Mouse (Mus musculus): ENCODE measurements around the gene Gipr.

Gipr gene

GRCm38 (mm10) chr7:19148875-19149541, 16.9 kb downstream of the Gipr start, which contains the start of gene Qpctl:
Qpctl (minus strand) TSS chr7:19149291.
- DNase-seq (ENCODE audit: low spot score) = peak; percentile 100

DNA sequence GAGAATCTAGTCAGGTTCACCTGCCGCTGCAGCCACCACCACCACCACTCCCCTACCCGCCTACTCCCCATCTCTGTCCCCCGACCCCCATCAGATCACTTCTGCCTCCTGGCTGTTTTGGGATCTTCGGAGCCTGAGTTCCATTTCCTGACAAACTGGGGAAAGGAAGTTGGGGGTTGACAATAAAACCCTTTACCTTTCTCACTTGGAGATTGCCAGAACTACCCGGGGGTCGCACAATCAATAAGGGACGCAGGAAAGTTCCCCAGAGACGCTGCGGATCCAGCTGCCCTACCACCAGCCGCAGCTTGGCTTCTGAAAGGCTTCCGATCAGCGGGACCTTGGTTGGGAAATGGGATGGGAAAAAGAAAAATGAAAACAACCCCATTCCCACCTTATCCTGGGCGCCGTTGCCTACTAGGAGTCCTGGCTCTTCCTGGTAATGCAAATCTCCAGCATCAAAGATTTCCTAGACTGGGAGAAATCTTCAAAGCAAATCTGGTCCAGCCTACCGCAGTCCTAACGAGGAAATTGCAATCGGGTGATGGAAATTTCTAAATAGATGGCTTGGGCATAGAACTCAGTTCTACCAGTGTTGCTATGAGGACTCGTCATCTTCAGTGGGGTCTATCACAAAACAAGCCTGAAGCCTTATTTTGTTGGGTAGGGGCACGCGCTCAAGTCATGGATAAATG, 17.6 kb downstream of the Gipr start:
- DNase-seq (ENCODE audit: low spot score) = no peak

GRCm38 (mm10) chr7:19147497-19148045, 18.4 kb downstream of the Gipr start:
- no peak for DNase-seq (ENCODE audit: low spot score)

GRCm38 (mm10) chr7:19146793-19147192, 19.1 kb downstream of the Gipr start:
- no peak for DNase-seq (ENCODE audit: low spot score)

DNA sequence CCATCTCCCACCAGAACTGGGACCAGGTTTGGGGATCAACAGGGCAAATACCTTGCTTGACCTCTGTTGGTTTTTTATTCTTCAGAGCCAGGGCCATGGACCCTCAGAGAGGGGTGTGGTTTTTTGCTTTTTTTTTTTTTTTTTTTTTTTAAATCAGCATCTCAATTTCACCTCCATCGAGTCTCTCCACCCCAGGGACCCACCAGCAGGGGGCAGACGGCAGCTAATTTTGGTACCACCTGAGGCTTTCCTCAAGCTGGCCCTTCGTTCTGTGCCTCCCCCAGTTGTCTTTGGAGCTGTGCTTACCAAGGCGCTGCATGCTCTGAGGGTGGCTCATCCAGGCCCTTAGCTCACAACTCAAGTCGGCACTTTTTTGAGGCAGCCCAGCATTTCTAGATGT, 28.5 kb downstream of the Gipr start:
- peak; percentile 50 for DNase-seq (ENCODE audit: low spot score)

GRCm38 (mm10) chr7:19136673-19137334, 29.1 kb downstream of the Gipr start:
- DNase-seq (ENCODE audit: low spot score) = no peak

GRCm38 (mm10) chr7:19136168-19136567, 29.8 kb downstream of the Gipr start:
- no peak for DNase-seq (ENCODE audit: low spot score)

- peak; percentile 98 for DNase-seq (ENCODE audit: low spot score)
These were observed 34.5 kb downstream of the Gipr start for GRCm38 (mm10) chr7:19131324-19131848.

DNA sequence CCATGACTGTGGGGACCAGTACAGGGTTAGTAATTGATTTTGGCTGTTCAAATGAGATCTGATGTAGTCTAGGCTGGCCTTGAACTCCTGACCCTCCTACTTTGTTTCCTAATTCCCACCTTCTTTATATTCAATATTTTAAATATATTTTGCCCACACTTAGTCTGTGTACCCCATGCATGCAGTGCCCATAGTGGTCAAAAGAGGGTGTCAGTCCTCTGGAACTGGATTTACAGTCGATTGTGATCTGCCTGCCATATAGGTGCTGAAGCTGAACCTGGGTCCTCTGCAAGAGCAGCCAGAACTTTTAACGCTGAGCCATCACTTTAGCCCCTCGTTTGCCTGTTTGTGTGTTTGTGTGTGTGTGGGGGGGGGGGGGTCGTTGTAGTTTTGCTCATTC, 35.3 kb downstream of the Gipr start:
- DNase-seq (ENCODE audit: low spot score) = peak; percentile 28

DNA sequence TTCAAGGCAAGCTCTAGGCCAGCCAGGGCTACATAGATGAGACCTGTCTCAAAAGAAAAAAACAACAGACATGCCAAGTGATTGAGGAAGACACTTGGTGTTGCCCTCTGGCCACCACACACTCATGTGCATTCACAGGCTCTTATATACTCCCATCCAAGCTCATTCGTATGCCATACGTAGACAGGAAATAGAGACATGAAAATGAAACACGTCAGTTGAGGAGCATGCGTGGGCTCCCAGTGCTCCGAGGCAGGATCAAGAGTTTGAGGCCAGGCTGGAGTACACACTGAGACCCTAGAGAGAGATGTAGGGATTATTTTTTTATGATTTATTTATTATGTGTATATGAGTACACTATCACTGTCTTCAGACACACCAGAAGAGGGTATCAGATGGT, 36.5 kb downstream of the Gipr start:
- DNase-seq (ENCODE audit: low spot score) = no peak

DNA sequence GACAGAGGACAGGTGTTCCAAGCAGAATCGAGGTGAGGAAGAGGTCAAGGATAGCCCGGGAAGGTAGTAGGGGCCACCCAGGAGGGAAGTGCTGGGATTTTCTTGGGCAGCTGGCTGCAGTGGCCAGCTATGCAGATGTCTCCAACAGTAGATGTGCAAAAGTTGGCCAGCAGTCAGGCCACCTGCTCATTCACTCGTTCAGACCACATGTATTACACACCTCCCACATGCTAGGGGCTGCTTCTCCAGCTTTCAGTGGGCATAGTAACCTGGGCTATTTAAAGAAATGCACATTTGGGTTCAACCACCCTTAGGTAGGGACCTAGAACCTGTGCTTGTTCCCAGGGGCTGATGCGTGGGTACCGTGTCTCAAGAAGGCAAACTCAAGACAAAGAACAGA, 38.2 kb downstream of the Gipr start:
- DNase-seq (ENCODE audit: low spot score) = no peak

DNA sequence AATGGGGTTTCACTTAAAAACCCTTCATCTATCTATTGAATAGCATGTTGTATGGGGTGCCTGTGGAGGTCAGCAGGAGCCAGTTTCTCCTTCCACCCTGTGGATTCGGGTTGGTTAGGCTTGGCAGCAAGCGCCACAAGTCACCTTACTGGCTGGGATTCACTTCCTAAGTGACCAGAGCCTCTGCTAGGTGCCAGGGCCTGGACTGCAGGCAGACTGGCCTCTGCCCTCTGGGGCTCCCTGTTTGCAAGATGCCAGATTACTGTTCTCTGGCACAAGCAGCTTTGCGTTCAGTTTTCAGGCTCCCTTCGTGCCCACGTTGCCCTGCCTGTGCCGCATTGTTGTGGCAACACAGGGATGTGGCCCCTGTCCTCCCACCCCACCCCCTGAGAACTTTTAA, 41.2 kb downstream of the Gipr start:
- no peak for DNase-seq (ENCODE audit: low spot score)

GRCm38 (mm10) chr7:19121686-19122085, 44.2 kb downstream of the Gipr start:
- no peak for DNase-seq (ENCODE audit: low spot score)

DNA sequence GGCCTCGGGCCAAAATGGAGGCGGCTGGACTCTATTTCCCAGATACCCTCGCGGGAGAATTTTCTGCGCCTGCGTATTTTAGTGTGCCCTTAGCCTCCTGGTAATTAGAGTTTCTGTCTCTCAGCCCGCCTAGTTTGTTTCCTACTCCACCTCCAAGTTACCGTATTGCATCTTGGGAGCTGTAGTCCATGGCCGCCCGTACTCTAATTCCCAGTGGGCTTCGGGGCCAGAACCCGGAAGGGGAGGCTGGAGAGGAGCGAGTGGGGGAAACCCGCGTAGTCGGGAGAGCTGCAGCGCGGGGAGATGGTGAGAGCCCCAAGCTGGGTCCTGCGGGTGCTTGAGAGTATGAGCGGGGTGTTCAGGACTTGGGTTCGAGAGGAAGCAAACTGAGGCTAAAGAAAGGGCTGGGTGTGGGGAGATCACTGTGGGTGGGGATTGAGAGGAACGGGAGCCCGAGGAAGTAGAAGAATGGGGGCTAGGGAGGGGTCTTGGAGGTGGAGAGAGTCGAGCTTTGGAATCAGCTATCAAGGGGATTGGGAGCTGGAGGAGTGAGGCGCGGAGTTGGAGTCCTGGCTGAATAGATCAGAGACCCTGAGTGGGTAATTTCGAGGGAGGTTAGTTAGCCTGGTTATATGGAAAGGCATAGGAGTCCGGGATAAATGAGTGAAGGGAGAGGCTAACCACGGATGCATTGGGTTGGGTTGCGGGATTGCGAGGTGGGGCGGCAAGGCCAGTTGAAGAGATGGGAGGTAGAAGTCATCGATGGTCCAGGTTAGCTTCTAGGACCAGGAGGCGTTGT, 46.1 kb downstream of the Gipr start, which contains the start of gene Fbxo46:
Fbxo46 (plus strand) TSS at position 229 of the 799 bp plus-strand sequence.
- DNase-seq (ENCODE audit: low spot score) = peak; percentile 99

DNA sequence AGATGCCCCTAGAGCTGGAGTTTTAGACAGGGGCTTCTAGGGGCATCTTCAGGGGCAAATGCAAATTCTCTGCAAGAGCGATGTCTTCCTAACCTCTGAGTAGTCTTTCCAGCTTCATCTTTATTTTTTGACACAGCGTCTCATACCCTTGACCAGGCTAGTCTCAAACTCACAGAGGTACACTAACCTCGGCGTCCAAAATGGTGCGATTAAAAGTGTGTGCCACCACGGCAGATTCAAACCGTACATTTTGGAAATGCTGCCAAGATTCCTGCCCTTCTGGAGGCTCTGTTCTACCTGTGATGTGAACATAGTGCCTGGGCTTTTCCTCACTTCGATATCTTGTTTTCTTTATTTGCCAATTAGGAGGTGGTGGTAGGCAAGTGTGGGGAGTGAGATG, 46.8 kb downstream of the Gipr start:
- DNase-seq (ENCODE audit: low spot score) = no peak

DNA sequence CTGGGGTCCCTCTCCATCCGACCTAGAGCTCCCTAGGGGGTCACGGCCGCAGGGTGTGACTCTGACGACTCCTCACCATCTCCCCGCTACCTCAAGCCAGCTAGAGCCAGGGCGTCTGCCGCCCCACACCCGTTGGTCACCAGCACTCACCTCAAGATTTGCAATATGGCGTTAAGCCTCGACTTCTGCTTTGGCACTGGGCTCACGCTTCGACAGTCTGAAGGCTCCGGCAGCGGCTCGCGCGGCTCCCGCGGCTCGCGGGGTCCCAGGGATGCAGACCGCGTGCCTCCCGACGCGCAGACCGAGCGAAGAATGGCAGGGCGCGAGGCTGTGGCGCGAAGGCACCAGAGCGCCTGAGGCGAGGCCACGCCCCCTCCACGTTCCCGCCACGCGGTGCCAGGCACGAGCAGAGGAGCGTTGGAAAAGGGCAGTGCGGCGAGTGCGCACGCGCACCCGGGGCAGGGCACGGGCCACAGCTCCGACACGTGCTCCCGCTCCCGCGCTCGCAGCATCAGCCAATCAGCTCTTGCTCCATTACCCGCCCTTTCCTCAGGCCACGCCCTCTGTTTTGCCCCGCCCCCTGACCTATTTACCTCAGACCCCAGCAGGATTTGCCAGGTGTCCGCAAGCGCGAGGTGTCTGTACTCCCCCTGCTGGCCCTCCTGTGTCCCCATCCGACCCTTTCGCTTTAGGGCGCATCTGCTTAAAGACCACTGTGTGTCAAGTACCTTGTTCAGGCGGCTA, 47.7 kb downstream of the Gipr start, which contains the start of gene Gm4969:
Gm4969 (minus strand) TSS at position 341 of the 744 bp plus-strand sequence.
- peak; percentile 62 for DNase-seq (ENCODE audit: low spot score)

DNA sequence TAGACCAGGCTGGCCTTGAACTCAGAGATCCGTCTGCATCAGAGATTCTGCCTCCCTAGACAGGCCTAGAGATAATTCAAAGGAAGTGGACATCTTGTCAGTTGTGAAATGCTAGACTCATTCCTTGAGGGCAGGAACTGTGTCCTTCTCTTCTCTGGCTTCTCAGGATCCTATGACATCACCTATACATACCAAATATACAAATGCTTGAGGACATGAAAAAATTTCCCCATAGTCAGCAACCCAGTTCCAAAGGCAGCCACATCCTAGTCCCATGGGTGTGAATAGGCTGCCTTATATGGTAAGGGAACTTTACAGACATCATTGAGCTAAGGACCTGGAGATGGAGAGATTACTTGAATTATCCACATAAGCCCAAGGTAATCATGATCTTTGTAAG, 56.4 kb downstream of the Gipr start:
- no peak for DNase-seq (ENCODE audit: low spot score)

DNA sequence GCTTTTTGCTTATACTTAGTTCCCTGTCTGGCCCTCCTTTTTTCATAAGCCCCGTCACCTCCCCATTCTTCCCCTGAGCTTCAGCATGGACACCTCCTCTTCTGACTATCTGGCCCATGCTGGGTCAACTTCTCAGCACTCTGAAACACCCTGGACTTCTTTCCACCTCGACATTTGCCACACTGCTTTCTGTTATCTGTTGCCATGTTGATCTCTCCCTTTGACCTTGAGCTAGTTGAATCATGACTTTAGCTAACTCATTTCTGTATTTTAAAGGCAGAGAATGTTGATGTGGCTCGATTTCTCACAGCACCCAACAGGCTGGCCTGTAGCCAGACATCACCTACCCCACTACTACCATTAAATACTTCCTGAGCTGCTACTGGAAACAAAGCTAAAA, 58.5 kb downstream of the Gipr start:
- no peak for DNase-seq (ENCODE audit: low spot score)
